Mouse (Mus musculus) kidney, postnatal 36 days (tissue): ENCODE measurements around the gene Vezf1.
"Not testable (repeated sequence)": the region's sequence is repeated elsewhere in the genome, so short reads cannot be mapped to it uniquely, and the experiment has no call there.

ENCODE experiments used
- DNase-seq, 2 experiments: peaks; one replicate each; pipeline ENCODE4 v3.0.0; 2021 to 2022; ENCODE audit warnings: mixed read lengths in 2 of 2

Vezf1 gene

DNA sequence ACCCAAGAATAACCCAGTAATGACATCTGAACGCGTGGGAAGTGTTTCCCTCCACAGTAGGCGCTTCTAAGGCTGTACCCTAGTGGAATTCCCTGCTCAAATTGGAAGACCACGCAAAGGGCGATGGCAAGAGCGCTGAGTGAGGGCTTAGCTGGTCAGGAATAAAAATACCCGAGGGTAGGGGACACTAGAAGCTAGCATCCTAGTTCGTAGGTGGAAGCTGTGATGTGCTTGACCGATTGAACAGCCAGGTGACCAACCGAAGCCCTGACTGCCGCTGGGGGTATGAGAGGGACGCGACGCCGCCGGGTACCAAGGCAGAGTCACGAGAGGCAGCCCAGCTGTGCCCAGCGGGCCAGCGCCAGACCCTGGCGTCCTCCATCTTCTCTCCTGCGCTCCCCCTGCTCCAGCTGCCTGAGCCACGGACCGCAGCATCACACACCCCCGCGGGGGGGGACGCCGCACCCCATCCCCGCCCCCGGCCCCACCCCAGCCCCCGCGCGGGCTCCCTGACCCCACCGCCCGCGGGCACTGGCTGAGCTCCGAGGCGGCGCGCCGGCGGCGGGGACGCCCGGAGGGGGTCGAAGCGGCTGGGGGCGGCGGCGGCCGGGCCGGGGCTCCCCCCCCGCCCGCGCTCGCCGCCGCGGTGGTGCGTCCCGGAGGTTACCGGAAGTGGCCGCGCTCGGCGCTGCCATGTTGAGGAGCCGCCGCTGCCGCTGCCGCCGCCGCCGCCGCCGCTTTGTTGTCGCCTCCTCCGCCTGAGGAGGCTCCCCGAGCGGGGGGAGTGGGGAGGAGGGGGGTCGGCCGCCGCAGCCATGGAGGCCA lies at the start of gene Vezf1:
Gene Vezf1 (plus strand): TSS at position 694 of the 825 bp plus-strand sequence.
- DNase-seq: peak; percentile 77 to 89

DNA sequence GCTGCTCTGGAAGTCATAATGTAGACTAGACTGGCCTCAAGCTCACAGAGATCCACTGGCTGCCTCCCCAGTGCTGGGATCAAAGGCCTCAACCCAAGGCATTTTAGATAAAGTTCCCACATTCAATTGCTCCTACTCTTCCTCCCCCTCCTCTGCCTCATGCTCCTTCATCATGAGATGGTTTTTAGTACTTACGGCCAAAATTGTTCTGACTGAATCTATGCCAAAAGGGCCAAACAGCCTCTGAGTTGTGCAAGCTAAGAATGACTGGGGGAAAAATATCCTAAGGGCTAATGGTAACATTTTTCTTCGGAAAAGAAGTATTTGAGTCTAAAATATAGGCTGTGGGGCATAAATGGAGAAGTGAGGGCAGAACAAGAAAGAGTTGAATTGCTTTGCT lies 44.1 kb upstream of the Vezf1 start:
- no peak for DNase-seq

DNA sequence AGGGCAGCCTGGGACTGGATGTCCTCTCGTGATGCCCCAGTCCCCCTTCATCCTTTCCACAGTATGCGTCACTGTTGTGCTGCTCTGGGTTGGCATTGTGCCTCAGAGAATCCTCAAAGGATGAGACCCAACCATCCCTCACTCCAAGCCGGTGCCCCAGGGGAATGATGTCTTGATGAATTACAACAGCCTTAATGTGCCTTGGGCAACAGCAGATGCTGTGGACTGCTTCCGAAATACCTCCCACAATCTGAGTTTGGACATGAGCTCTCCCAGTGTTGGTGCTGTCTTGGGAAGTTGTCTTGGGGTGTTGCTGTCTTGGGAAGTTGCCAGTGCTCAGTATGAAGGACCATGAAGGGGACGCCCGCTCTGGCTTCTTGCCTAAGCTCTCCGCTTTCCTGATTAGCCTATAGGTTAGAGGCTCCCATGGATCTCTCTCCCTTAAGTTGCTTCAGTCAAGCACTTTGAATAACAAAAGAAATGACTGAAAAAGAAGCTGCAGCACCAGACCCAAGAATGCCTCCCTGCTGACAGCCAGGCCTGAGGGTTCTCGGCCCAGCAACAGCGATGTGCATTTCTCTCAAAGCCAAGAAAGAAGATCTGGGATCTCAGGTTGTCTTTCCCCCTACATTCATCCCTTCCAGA lies 40.6 kb upstream of the Vezf1 start:
- DNase-seq: no peak

DNA sequence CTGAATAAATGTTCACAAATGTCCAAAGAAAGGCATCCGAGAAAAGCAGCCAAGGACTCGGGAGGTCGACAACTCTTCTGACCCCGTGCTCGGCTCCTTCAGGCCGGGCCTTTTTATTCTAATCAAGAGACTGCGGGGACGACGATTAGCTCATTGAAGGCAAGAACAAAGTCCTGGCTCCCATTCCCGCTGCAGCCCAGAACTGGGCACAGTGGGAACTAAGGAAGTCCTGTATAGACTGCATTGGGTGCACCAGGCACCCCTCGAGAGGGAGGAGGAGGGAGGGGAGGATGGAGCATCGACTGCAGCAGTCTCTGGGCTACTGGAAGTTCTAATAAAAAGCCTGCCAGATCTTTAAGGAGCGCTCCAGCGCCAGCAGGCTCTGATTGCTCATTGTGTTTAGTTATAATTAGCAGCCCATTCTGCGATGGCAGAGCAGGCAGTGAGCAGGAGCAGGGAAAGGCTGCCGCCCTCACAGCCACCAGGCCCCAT lies 39.8 kb upstream of the Vezf1 start:
- no peak for DNase-seq

DNA sequence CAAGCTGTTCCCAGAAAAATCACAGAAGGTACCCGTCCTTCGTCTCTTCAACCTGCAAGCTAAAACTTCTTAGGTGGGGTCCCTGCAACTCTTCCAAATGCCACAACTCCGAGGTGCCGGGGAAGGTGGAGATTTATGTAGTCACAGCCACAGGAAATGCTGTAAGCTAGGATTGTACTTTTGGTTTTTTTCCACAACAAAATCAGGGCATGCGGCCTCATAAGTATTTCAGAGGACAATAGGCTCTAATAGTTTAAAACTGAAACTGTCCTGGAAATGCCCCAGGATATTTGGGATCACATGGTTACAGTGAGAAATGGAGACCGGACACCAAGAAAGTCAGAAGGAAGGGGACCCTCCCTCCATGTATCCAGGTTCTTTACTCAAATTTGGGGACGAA lies 37.9 kb upstream of the Vezf1 start:
- DNase-seq: peak; percentile 34 to 65

DNA sequence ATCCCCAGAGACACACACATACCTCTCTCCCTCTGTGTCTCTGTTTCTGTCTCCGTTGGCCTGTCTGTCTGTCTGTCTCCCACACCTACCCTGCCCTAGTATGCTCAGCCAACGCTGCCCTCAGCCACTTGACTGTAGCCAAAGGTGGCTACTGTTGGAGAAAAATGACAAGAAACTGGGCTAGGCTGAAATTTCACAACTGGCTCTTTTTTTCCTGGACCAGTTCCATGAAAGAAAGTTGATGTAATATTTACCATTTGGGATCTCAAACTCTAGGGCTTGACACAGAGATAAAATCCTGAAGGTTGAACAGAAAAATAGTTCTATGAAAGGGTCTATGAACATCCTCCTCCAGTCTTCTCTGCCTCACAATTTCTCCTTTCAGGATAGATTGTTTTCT lies 37.2 kb upstream of the Vezf1 start:
- DNase-seq: no peak

DNA sequence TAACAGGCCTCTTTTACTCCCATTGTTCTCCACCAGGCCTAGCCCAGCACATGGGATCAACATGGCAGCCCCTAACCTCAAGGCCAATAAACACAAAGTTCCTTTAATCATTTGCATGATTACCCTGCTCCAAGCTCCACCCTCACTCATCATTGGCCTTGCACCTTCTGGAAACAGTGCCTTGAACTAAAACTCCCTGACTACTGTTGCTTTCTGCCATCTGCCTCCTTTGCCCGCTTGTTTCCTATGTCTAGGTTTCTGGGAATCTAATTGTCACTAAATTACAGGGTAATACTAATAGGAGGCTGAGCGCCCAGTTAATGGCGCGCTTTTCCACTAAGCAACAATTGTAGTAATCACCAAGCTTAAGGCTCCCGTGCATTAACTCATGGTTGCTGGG lies 36.3 kb upstream of the Vezf1 start:
- DNase-seq: no peak

DNA sequence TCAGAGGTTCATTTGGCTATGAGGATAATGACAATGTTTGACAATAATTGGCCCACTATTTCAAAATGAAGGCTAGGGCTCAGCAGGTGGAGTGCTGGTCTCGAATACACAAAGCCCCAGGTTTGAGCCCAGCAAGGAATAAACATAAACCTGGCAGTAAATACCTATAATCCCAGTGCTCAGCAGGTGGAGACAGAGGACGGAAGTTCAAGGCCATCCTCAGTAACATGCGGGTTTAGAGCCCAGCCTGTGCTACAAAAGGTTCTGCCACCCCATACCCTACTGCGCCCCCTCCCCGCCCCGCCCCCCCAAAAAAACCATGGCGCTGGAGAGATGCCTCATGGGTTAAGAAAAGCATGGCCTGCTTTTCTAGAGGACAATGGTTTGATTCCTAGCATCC lies 32.1 kb upstream of the Vezf1 start:
- DNase-seq: no peak

DNA sequence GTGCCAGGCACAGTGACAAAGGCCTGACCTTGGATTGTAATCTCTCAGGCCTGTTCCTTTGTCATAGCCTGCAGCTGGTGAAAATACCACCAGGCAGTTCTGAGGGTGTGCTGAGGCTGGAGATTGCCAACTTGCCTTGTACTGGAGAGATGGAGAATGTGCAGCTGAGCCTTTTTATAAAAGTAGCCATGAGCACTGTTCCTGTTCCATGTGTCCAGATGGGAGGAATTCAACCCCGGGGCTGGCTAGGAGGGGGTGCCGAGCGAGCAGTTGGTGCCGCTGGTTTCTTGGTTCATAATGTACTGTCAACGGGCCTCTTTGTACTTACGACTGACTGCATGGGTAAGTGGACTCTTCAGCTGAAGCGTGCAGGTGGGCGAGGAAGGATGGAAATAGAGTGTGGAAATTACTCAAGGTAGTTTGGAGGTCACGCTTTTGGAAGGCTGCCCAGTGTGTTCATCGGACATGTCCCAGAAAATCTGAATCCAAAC lies 31.3 kb upstream of the Vezf1 start:
- no peak for DNase-seq

DNA sequence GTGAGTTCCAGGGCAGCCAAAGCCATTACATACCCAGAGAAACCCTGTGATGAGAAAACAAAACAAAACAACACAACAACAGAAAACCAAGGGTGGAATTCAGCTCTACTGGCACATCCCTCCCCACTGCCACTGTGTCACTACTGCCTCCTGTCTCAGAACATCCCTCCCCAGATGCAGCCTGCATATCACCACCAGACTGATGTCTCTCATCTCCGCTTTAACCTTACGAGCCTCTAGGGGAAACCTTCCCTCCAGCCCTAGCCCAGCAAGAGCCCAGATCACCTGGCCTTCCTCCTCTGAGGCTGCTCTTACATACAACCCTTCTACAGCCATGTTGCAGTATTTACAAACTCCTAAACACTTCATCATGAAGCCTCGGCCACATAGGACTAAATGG lies 30.7 kb upstream of the Vezf1 start:
- DNase-seq: no peak

DNA sequence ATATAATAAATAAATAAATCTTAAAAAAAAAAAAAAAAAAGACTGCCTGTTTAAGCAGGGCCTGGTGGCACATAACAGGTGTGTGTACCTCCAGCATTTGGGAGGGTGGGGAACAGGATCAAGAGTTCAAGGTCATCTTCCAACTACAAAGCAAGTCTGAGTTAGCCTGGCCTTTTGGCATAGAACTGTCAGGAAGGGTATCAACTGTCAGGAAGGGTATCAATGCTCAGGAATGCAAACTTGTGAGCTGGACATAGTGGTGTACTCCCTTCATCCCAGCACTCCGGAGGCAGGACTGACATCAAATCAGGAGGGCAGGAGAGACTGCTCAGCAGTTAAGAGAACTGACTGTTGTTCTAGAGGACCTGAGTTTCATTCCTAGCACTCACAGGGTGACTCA lies 29.0 kb upstream of the Vezf1 start:
- DNase-seq: no peak

DNA sequence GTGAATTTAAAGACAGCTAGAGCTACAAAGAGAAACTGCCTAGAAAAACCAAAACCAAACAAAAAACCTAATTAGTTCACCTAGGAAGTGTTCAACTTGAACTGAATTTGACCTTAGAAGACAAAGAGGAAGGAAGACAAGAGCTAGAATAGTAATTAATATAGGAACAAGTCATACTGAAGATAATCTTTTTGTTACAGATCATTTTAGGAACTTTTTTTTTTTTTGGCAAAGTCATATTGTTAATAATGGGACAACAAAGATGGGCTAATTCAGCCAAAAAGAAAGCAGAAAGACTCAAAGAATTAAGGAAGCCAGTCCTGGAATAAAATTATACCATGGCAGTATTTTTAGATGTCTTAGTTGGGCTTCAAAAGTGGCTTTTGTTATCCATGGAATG lies 23.8 kb upstream of the Vezf1 start:
- no peak for DNase-seq

DNA sequence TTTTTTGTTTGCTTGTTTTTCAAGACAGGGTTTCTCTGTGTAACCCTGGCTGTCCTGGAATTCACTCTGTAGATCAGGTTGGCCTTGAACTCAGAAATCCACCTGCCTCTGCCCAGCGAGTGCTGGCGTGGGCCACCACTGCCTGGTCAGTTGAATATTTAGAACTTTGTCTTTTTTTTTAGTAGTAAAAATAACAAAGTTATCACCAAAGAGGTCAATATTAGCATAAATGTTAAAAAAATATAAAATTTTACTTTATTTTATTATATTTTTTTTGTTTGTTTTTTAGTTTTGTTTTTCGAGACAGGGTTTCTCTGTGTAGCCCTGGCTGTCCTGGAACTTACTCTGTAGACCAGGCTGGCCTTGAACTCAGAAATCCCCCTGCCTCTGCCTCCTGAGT lies 22.9 kb upstream of the Vezf1 start:
- DNase-seq: not testable (repeated sequence)

DNA sequence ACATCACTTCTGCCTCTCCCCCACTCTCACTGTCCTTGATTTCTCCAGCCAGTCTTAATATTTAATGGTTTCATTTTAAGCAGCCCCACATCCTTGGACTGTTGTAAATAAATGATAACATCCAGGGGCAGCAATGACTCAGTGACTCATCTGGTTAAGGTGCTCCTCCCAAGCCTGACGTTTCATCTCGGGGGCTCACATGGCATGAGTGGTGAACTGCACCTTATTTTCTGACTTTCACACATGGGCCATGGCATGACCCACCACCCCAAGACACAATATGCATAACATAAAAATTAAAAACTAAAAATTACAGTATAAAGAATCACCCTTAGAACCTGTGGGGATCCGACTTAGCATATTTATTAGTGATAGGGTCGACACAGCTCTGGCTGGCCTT lies 22.2 kb upstream of the Vezf1 start:
- DNase-seq: no peak

DNA sequence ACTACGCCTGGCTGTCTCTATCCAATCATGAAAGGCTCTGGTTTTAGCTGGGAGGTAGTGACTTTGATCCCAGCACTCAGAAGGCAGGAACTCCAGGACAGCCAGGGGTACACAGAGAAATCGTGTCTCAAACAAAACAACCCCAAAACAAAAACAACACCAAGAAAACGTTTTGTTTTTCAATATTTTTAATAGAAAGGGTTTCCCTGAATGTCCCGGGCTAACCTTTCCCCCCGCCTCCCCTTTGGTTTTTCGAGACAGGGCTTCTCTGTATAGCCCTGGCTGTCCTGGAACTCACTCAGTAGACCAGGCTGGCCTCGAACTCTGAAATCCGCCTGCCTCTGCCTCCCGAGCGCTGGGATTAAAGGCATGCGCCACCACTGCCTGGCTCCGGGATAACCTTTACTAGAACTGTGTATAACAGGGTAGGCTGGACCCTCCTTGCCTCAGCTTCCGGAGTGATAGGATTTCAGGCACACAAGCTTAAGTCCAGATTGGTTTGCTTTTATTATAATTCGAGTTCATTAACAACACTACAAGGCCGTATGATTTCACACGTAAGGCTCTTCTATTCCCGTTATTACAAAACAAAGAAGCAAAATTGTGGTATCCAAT lies 21.6 kb upstream of the Vezf1 start:
- no peak for DNase-seq

DNA sequence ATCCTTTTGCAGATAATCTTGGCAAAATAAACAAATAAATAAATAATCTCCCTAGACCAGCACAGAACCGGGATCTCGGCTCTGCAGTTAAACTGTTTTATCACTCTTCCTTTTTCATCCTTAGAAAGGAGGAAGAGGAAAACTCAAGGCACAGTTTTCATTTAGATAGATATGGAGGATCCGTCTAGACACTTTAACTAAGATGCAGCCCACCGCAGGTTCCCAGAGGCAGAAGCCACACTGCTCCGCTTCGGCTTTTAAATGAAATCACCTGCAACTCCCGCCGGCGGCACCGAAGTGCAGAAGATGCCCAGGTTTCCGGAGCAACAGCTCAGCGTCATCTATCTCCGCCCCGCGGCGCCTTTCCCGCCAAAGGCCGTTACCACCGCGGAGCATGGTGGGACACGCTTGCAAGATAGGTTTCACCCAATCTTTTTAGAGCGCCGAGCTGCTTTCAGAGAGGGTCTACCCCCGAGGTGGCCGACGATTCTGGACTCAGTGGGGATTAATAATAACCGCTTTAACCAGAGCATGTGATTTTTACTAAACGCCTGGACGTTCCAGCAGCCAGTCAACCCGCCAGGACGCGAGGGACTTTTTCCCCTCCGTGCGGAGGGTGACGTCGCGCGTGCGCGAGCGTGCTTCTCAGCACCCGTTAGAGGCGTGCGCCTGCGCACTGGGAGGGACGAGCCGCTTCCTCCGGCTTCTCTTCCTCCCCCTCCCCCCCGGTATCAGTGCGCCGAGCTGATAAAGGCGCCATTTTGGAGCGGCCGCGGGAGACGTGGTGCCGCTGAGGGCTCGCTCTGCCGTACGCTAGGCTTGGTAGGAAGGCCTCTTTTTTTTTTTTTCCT lies 20.9 kb upstream of the Vezf1 start, which contains the start of gene Srsf1:
Gene Srsf1 (plus strand): TSS at position 430 of the 851 bp plus-strand sequence.
- peak; percentile 99 for DNase-seq

DNA sequence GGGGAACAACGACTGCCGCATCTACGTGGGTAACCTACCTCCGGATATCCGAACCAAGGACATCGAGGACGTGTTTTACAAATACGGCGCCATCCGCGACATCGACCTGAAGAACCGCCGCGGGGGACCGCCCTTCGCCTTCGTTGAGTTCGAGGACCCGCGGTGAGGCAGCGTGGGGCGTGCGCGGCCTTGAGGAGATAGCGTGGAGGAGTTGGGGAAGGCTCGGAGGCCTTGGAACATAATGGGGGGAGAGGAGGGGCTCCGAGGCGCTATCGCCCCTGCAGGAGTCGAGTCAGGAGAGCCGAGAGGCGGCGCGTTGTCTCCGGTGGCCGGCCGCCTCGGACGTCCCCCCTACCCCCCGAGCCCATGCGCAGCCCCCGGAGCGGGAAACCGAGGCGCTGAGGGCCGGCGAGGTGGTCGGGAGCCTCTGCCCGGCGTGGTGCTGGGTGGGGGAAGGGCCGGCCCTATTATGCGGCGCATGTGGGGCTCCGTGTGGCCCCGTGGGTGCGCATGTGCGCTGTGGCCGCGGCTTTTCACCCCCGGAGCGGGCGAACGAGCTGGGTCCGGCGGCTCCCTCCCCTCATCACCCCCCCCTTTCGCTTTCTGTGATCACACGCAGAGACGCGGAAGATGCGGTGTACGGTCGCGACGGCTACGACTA lies 20.1 kb upstream of the Vezf1 start:
- DNase-seq: peak; percentile 74 to 85

DNA sequence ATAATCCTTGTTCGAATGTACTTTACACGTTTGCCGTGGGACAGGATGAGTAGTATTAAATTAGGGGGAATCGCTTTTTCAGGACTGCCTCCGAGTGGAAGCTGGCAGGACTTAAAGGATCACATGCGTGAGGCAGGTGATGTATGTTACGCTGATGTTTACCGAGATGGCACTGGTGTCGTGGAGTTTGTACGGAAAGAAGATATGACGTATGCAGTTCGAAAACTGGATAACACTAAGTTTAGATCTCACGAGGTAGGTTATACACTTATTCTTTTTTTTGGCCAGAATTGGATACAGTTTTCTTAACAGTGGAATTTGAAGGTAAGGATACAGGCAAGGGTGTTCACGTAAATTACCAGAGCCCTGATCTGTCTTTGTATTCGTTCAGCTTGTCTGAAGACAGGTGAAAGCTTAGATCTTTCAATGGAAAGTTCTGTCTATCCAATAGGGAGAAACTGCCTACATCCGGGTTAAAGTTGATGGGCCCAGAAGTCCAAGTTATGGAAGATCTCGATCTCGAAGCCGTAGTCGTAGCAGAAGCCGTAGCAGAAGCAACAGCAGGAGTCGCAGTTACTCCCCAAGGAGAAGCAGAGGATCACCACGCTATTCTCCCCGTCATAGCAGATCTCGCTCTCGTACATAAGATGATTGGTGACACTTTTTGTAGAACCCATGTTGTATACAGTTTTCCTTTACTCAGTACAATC lies 19.0 kb upstream of the Vezf1 start:
- DNase-seq: no peak

DNA sequence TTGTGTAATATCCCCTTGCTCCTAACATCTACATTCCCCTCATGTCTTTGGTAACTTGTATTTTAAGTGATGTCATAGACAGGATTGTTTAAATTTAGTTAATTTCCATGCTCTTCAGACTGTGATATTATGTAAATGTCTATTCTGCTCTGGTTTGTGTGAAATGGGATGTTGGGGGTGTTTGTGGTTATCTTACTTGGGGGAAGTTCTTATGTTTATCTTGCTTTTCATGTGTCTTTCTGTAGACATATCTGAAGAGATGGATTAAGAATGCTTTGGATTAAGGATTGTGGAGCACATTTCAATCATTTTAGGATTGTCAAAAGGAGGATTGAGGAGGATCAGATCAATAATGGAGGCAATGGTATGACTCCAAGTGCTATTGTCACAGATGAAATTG lies 18.3 kb upstream of the Vezf1 start:
- DNase-seq: no peak

DNA sequence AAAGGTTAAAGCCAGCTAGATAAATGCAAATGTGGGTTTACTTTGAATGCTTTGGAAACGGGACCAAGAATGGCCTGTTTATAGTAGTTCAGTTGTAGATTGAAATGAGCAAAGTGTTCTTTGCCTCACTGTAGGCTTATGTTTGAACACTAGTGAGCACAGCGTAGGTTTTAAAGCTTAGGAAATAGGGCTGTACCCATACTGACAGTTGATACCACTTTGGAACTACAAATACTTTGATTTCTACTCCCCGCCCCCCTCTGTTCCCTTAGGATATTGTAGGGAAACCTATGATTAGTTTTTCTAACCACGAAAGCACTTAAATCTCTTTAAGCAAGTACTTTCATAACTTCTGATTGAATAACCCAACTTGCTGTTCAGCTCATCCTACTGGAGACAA lies 15.4 kb upstream of the Vezf1 start:
- no peak for DNase-seq

DNA sequence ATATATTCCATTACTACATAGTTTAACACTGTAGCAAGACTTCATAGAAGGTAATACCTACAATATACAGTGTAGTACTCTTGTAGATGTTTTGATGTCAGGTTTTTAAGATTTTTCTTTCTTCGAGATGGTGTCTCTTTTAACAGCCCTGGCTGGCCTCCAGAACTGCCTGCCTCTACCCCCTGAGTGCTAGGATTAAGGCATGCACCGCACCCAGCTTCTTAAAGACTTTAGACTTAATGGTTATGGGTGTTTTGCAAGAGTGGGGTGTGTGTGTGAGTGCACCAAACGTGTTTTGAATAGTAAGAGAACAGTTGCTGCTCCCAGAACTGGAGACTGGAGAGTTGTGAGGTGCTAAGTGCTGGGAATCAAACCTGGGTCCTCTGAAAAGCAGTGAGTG lies 14.3 kb upstream of the Vezf1 start:
- DNase-seq: no peak
